Mouse (Mus musculus) midbrain, embryonic 14.5 days (tissue): ENCODE data around the gene Gm2056. TPM values are rescaled to one million over a fixed set of nuclear protein-coding genes. Genes with fewer than 3 reads are reported as not detected.

Experiments used
- polyA plus RNA-seq: library from polyadenylated mRNA; unstranded; fragments of >200 nt; fragmentation: Nextera tagmentation; extraction: Ambion mirVana; gene quantifications from 2 replicates; pipeline ENCODE4 v1.2.1, GENCODE M21; 2014

Gene Gm2056
- polyA plus RNA-seq, 1 experiment from 2014 or later, result not detected

Other genes starting within 250 kb of the Gm2056 start
- gene Gm21936, start 231.5 kb upstream of the Gm2056 start, polyA plus RNA-seq, result not detected in 2 replicates
- gene BB287469, start 210.4 kb upstream of the Gm2056 start, polyA plus RNA-seq, result not detected in 2 replicates
- not detected in 2 replicates for gene Gm2001, start 184.7 kb upstream of the Gm2056 start, polyA plus RNA-seq
- not detected in 2 replicates for gene Gm2016, start 152.9 kb upstream of the Gm2056 start, polyA plus RNA-seq
- not detected in 2 replicates for gene Gm2022, start 131.6 kb upstream of the Gm2056 start, polyA plus RNA-seq
- not detected in 2 replicates for gene Gm2035, start 107.1 kb upstream of the Gm2056 start, polyA plus RNA-seq
- gene Gm2042, start 72.9 kb upstream of the Gm2056 start, polyA plus RNA-seq, result not detected in 2 replicates
- gene Gm2075, start 15.2 kb upstream of the Gm2056 start, polyA plus RNA-seq, result not detected in 2 replicates
- gene Gm6803, start 8.2 kb upstream of the Gm2056 start, polyA plus RNA-seq, result not detected in 2 replicates
- gene Gm16368, start 56.7 kb downstream of the Gm2056 start, polyA plus RNA-seq, result not detected in 2 replicates
- gene Gm10436, start 155.1 kb downstream of the Gm2056 start, polyA plus RNA-seq, result not detected in 2 replicates
- not detected in 2 replicates for gene Gm8332, start 223.1 kb downstream of the Gm2056 start, polyA plus RNA-seq
- not detected in 2 replicates for gene Gm5662, start 247.5 kb downstream of the Gm2056 start, polyA plus RNA-seq